Mouse (Mus musculus): ENCODE data around the gene Tnfrsf11a. TPM values are rescaled to one million over a fixed set of nuclear protein-coding genes. Genes with fewer than 3 reads are reported as not detected.

Tnfrsf11a gene
- 10 to 100 TPM; 24.8 to 26.1 TPM for total RNA-seq (2023)

GRCm38 (mm10) chr1:105780457-105781364 is at the start of gene Tnfrsf11a:
Gene Tnfrsf11a, plus strand, starts transcription at chr1:105780718.

Other genes with a start within 250 kb of the Tnfrsf11a start
- gene Pign, start 117.0 kb upstream of the Tnfrsf11a start, total RNA-seq (2023), result 10 to 100 TPM; 27.9 to 28.1 TPM
- 10 to 100 TPM; 90.4 to 96.0 TPM for gene Relch, start 116.9 kb upstream of the Tnfrsf11a start, total RNA-seq (2023)
- 10 to 100 TPM; 41.6 to 42.0 TPM for gene Zcchc2, start 209.7 kb downstream of the Tnfrsf11a start, total RNA-seq (2023)